Mouse (Mus musculus) kidney, adult 2 months (tissue): Measurements from ENCODE around the gene Snrpa.

ENCODE experiments used
- CTCF ChIP-seq: fragments of 200-500 bp; conservative IDR thresholded peaks from 2 replicates; pipeline ENCODE4 v1.5.1; 2011; ENCODE audit warnings: low read depth, mild to moderate bottlenecking, control low read depth, low read length, moderate library complexity, mixed read lengths; ENCODE audit not compliant: insufficient read depth, insufficient read length
- POLR2A ChIP-seq: fragments of 200-500 bp; IDR thresholded peaks from one replicate; pipeline ENCODE4 v1.6.1; 2011; ENCODE audit warnings: low read depth, low read length, control low read depth

DNA sequence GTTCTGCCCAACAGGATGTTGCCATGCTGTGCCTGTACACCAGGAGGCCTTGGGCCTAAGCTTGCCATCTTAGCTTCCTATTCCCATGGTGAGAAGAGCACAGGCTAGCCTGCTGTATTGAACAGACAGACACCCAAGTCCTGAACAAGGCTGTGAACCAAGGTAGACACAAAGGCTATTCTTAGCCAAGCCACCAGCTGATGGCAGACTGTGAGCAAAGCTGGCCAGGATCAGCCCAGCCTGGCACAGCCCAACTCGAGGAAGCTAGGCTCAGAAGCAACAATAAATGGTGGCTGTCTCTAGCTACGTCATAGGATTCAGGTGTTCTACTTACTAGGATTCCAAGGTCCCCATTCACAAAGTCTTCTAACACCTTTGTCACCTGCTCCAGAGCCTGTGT, 16.6 kb upstream of the Snrpa start:
- no peak for TF ChIP-seq CTCF
- no peak for TF ChIP-seq POLR2A
